Mouse (Mus musculus): ENCODE measurements around the gene Olfr1475. TPM values are rescaled to one million over a fixed set of nuclear protein-coding genes. Genes with fewer than 3 reads are reported as not detected.
"Not testable (repeated sequence)": the region's sequence is repeated elsewhere in the genome, so short reads cannot be mapped to it uniquely, and the experiment has no call there.

The Olfr1475 gene
- not detected in 2 replicates for total RNA-seq (2014; fragmentation: Nextera tagmentation)
- total RNA-seq (2017), result not detected in 2 replicates

GRCm38 (mm10) chr19:13480096-13480495, at the start of gene Olfr1475:
Olfr1475 (minus strand) TSS chr19:13480196.
- ATAC-seq (replicated peaks; ENCODE audit: poor library complexity, severe bottlenecking), result no peak

GRCm38 (mm10) chr19:13527613-13528012, 47.6 kb upstream of the Olfr1475 start, which contains the start of gene Olfr1480:
Olfr1480 (plus strand) TSS chr19:13527913.
- no peak for ATAC-seq (replicated peaks; ENCODE audit: poor library complexity, severe bottlenecking)

- ATAC-seq (replicated peaks; ENCODE audit: poor library complexity, severe bottlenecking), result no peak
These were observed 20.2 kb upstream of the Olfr1475 start, which contains the start of gene Olfr1477 for GRCm38 (mm10) chr19:13500246-13500645. Olfr1477 (plus strand) TSS chr19:13500546.

- not testable (repeated sequence) for ATAC-seq (replicated peaks; ENCODE audit: poor library complexity, severe bottlenecking)
These were observed 10.7 kb downstream of the Olfr1475 start, which contains the start of gene Olfr1474 for GRCm38 (mm10) chr19:13469265-13469664. Olfr1474 (plus strand) TSS chr19:13469565.

GRCm38 (mm10) chr19:13455986-13456385, 24.0 kb downstream of the Olfr1475 start, which contains the start of gene Olfr1472:
Olfr1472 (minus strand) TSS chr19:13456086.
- ATAC-seq (replicated peaks; ENCODE audit: poor library complexity, severe bottlenecking), result no peak

- ATAC-seq (replicated peaks; ENCODE audit: poor library complexity, severe bottlenecking), result not testable (repeated sequence)
These were observed 36.9 kb downstream of the Olfr1475 start, which contains the start of gene Olfr1471 for GRCm38 (mm10) chr19:13443109-13443508. Olfr1471 (plus strand) TSS chr19:13443409.

Other genes with a start within 250 kb of the Olfr1475 start
- gene Olfr1463, start 248.9 kb downstream of the Olfr1475 start, total RNA-seq (2014; fragmentation: Nextera tagmentation), result not detected in 2 replicates
- gene Olfr1463, start 248.9 kb downstream of the Olfr1475 start, total RNA-seq (2017), result not detected in 2 replicates
- not detected in 2 replicates for gene Olfr1465, start 164.7 kb downstream of the Olfr1475 start, total RNA-seq (2014; fragmentation: Nextera tagmentation)
- not detected in 2 replicates for gene Olfr1465, start 164.7 kb downstream of the Olfr1475 start, total RNA-seq (2017)
- not detected in 2 replicates for gene Olfr1466, start 141.3 kb downstream of the Olfr1475 start, total RNA-seq (2014; fragmentation: Nextera tagmentation)
- not detected in 2 replicates for gene Olfr1466, start 141.3 kb downstream of the Olfr1475 start, total RNA-seq (2017)
- not detected in 2 replicates for gene Olfr1467, start 118.0 kb downstream of the Olfr1475 start, total RNA-seq (2014; fragmentation: Nextera tagmentation)
- not detected in 2 replicates for gene Olfr1467, start 118.0 kb downstream of the Olfr1475 start, total RNA-seq (2017)
- gene Olfr1469, start 72.3 kb downstream of the Olfr1475 start, total RNA-seq (2014; fragmentation: Nextera tagmentation), result not detected in 2 replicates
- not detected in 2 replicates for gene Olfr1469, start 72.3 kb downstream of the Olfr1475 start, total RNA-seq (2017)
- gene Olfr1471, start 36.8 kb downstream of the Olfr1475 start, total RNA-seq (2014; fragmentation: Nextera tagmentation), result not detected in 2 replicates
- not detected in 2 replicates for gene Olfr1471, start 36.8 kb downstream of the Olfr1475 start, total RNA-seq (2017)
- gene Olfr1472, start 24.1 kb downstream of the Olfr1475 start, total RNA-seq (2014; fragmentation: Nextera tagmentation), result not detected in 2 replicates
- gene Olfr1472, start 24.1 kb downstream of the Olfr1475 start, total RNA-seq (2017), result not detected in 2 replicates
- not detected in 2 replicates for gene Olfr1474, start 10.6 kb downstream of the Olfr1475 start, total RNA-seq (2014; fragmentation: Nextera tagmentation)
- not detected in 2 replicates for gene Olfr1474, start 10.6 kb downstream of the Olfr1475 start, total RNA-seq (2017)
- not detected in 2 replicates for gene Olfr1477, start 20.4 kb upstream of the Olfr1475 start, total RNA-seq (2014; fragmentation: Nextera tagmentation)
- not detected in 2 replicates for gene Olfr1477, start 20.4 kb upstream of the Olfr1475 start, total RNA-seq (2017)
- gene Olfr1480, start 47.7 kb upstream of the Olfr1475 start, total RNA-seq (2014; fragmentation: Nextera tagmentation), result not detected in 2 replicates
- gene Olfr1480, start 47.7 kb upstream of the Olfr1475 start, total RNA-seq (2017), result not detected in 2 replicates
- not detected in 2 replicates for gene Olfr1484, start 103.3 kb upstream of the Olfr1475 start, total RNA-seq (2014; fragmentation: Nextera tagmentation)
- not detected in 2 replicates for gene Olfr1484, start 103.3 kb upstream of the Olfr1475 start, total RNA-seq (2017)
- not detected in 2 replicates for gene Olfr1487, start 137.2 kb upstream of the Olfr1475 start, total RNA-seq (2014; fragmentation: Nextera tagmentation)
- not detected in 2 replicates for gene Olfr1487, start 137.2 kb upstream of the Olfr1475 start, total RNA-seq (2017)
- gene Olfr1489, start 151.4 kb upstream of the Olfr1475 start, total RNA-seq (2014; fragmentation: Nextera tagmentation), result not detected in 2 replicates
- not detected in 2 replicates for gene Olfr1489, start 151.4 kb upstream of the Olfr1475 start, total RNA-seq (2017)
- not detected in 2 replicates for gene Olfr1490, start 170.9 kb upstream of the Olfr1475 start, total RNA-seq (2014; fragmentation: Nextera tagmentation)
- gene Olfr1490, start 170.9 kb upstream of the Olfr1475 start, total RNA-seq (2017), result not detected in 2 replicates
- not detected in 2 replicates for gene Olfr1491, start 217.1 kb upstream of the Olfr1475 start, total RNA-seq (2014; fragmentation: Nextera tagmentation)
- gene Olfr1491, start 217.1 kb upstream of the Olfr1475 start, total RNA-seq (2017), result not detected in 2 replicates
- gene Olfr1493-ps1, start 243.1 kb upstream of the Olfr1475 start, total RNA-seq (2014; fragmentation: Nextera tagmentation), result not detected in 2 replicates
- gene Olfr1493-ps1, start 243.1 kb upstream of the Olfr1475 start, total RNA-seq (2017), result not detected in 2 replicates

Data from granulocyte monocyte progenitor cell, adult 5-6 weeks (primary cell).